Mouse (Mus musculus): ENCODE results near the gene Fam122a.

- TF ChIP-seq CTCF (IDR thresholded peaks at IDR 0.05; ENCODE audit: borderline replicate concordance, extremely low read depth, insufficient read depth, insufficient read length) (no peak), POLR2A (IDR thresholded peaks at IDR 0.05; ENCODE audit: borderline replicate concordance, extremely low read depth, insufficient read depth, insufficient read length, poor library complexity, severe bottlenecking) (no peak)
These were observed 20.4 kb downstream of the Fam122a start for GRCm38 (mm10) chr19:24456591-24457231.
